Mouse (Mus musculus) liver (tissue): ENCODE measurements around the gene Rab4a.

ENCODE experiments used
- DNase-seq: peaks from one replicate; pipeline ENCODE4 v3.0.0-alpha.2; 2020; ENCODE audit warnings: mixed read lengths

Rab4a gene

DNA sequence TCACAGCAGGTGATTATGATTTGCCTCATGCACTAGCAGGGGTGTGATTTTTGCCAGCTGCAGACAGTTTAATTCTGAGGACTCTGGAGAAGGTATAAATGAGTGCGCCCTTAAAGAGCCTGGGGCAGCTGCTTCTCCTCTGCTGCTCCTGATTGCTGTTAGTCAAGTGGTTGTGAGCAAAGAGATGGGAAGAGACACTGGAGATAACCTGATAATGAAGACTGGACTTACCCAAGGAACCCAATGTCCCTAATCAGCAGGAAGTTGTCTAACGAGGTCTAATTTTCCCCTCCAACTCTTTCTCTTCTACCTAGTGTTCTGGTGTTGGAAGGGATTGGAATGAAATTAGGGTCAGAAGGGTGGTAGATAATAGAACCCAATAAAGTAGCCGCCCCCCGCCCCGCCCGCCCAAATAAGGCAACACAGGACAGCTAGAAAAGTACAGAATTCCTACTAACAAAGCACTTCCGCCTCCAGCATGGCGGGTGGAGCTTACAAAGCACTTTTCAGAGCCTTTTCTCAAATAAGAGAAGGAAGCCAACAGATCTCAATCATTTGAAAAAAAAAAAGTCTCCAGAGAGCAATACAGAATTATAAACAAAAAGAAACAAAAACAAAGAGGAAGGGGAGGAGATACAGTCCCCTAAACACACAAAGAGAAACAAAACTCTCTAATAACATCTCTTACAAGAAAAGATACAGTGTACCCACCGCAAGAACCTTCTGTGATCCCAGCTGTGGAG, 49.1 kb downstream of the Rab4a start:
- no peak for DNase-seq

DNA sequence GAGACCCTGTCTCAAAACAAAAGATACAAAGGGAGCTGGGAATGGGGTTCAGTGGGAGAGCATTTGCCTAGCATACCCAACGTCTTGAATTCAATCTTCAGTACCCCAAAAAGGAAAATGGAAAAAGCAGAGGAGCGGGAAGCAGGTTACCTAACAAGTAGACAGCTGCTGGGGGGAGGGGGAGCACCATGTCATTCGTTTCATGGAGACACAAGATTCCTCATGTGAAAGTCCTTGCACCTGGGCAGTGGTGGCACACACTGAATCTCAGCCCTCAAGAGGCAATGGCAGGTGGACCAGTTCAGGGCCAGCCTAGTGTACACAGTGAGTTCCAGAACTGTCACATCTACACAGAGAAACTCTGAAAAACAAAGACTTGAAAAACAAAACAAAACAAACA, 51.6 kb downstream of the Rab4a start:
- no peak for DNase-seq

DNA sequence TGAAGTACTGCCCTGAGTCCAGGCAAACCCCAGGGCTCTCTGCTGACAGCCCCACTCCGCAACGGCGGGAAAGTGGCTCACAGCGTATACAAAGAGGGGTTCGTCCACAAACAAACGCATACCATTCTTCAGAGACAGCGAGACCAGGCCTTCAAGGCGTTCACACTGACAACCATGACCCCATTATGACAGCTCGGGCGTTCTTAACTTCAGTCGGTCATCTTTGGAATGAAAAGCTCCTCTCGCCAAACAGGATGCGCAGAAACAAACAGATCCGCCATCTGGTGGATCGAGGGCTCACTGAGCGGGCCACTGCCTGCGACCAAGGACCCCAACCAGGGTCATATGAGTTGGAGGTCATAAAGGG, 52.8 kb downstream of the Rab4a start:
- peak; percentile 45 for DNase-seq

DNA sequence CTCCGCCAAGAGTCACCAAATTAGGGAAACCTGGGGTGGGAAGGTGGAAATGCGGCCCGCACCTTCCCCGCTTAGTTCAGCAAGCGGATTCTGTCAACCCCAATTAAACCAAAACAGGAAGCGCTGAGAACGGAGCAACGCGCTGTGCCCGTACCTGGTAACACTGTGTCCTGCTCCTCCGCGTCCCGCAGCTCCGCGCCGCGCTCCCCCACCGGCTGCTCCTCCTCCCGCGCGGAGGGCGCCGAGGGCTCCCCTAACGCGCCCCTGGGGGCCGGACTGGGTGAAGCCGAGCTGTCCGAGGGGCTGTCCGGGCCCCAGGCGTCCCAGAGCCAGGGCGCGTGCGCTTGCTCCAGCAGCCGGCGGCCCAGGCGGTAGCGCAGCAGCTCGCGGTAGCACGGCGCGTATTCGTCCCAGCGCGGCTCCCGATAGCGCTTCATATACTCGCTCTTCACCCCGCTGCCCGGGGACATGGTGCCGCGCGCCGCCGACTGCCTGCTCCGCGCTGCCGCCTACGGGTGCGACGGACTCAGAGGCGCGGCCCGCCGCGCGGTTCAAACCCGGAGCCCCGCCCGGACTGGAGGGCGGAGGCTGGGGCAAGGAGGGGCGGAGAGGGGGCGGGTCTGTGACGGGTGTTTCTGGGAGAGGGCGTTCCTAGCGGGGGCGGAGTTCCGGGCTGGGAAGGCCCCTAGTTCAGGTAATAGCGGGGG, 53.3 kb downstream of the Rab4a start:
- peak; percentile 98 for DNase-seq

DNA sequence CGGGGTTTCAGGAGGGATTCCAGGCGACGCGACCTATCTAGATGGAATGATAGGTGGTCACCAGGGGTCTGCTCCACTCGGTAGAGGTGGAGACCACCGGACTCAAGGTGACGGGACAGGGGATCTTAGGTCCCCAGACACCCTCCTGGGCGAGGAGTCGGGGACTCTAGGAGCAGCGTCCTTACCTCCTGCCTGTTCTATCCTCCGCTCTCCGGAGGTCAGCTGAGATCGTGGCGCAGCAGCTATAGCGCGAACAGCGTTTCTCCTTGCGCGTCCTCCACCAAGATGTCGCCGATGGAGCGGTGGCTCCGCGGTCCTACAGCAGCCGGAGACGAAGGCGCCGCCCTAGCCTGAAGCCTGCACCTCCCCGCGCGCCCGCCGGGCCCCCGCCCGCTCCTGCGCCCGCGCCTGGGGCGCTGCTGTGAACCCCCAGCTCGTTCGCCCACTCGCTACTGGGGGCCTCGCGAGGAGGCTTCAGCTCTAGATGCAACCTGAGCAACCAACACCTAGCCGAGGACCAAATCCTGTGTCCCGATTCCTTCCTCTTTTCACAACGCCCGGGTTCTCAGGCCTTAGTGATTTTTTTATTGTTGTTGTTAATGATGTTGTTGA, 54.0 kb downstream of the Rab4a start, which contains the start of gene Ccsap:
Ccsap (minus strand) TSS at position 562 of the 612 bp plus-strand sequence.
- peak; percentile 68 for DNase-seq

DNA sequence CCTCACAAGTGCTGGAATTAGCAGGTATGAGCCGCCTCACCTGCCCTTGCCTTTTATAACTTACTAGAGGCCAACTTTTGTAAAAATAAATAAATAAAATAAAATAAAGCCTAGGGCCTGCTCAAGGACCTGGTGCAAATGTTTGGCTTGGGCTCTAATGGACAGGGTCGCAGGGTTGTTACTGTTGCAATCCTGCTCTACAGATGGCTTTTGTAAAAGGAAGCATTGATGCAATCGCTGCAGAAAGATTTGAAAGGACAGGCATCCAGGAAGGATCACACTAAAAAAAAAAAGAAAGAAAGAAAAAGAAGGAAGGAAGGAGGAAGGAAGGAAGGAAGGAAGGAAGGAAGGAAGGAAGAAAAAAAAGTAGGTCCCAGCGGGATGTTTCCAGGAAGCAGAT, 54.6 kb downstream of the Rab4a start:
- DNase-seq, result no peak

DNA sequence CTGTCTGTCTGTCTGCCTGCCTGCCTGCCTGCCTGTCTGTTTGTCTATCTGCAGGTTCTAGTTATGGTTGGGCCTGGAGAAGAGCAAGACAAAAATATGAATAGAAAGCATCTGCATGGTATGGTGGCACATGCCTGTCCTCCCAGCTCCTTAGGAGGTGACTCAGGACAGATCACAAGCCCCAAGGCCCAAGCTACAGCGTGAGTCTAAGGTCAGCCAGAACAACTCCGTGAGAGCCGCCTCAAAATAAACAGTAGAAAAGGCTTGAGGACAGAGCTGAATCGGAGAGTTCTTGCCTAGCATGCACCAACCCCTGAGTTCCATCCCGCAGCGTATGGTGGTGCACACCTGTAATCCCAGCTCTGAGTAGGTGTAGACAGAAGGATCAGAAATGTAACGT, 60.0 kb downstream of the Rab4a start:
- DNase-seq, result no peak

DNA sequence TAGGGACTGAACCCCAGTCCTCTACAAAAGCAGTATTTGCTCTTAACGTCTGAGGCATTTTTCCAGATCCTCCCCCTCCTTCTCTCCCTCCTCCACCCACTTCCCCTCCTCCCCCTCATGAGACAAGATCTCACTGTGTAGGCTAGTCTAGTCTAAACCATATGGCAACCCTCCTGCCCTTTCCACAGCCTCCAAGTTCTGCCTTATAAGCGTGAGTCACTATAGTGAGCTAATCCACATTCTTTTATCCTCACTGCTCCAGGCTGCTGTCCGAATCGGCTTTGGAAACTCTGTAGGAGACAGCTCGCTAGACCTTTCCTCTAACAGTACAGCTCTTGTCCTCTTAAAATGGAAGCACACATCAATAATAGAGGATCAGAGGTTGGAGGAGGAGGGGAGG, 61.2 kb downstream of the Rab4a start:
- DNase-seq, result no peak

DNA sequence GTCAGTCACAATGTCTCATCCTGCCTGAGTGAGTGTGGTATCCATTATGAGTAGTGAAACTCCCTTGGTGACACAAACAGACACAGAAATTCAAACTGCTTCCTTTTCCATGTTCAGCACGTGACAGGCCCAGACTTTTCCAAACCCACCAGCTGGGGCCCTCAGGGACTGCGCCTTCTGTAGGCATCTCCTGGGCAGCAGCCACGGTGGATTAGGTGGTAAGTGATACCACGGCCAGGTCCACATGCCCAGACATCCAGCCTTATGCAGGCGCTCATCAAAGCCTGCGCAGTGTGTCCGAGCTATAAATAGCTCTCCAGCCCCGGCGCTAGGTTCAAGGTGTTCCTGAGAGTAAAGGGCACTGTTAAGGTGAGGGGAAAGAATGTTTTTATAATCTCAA, 66.3 kb downstream of the Rab4a start:
- no peak for DNase-seq

DNA sequence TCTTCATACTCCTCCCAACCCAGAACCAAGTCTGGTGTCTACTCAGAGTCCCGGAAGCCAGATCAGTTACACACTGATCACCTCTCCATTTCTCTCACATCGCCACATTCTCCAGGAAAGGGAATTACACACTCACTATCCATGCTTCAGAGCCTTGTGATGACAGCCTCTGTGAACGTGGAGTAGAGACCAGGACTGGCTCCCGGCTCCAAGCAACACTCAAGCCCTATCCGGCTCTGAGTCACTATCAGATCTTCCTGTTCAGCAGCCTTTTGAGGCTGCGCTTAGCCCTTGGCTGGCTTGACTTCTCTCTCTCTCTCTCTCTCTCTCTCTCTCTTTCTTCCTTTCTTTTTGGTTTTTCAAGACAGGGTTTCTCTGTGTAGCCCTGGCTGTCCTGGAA, 67.6 kb downstream of the Rab4a start:
- no peak for DNase-seq

DNA sequence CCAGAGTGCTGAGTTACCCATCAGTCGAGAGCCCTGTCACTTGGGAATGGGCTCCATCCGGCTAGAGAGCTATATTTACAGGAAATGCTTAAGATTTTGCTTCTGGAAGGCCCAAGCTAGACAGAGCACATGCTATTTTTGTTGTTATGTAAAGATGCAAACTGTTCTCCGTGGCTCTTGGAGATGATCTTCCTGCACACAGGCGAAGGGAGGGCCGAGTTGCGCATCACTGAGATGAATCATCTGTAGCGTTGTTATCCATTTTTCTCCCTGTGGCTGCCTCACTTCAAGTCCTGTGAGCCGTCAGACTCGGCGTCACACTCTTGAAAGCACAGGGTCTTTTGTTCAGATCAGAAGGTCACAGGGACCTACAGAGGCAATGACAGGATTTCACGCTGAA, 68.5 kb downstream of the Rab4a start:
- no peak for DNase-seq

DNA sequence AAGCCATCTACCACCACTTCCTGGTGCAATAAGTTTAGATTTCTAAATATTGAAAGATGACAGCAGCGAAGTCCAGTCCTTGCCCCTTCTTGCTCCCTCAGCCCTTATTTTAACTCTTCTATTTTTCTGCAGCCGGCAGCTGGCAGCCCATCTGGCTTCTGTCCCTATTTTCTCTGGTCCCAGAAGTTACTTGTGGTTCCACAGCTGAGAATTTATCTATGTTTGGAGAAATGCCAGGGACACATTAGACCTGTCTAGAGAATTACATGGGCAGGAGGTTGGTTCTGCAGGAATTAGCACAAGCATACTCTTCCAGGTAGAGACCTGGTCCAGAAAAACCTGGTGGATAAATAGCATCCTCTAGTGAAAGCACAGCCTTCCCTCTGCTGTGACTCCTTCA, 72.1 kb downstream of the Rab4a start:
- no peak for DNase-seq

DNA sequence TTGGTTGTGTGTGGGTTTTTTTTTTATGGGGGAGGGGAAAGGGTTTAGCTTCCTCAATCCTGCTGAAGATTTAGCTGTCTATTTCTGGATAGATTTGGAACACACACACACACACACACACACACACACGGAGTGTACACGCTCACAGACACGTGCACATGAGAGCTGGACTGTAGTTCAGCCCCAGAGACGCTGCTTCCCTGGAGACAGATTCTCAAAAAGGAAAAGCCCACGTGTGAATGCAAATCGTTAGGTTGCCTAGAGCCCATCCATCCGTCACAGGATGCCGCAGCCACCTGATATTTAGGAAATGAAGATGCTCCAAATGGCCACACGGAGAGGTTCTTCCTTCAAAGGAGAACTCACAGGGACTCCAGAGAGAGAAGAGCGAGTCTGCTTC, 74.5 kb downstream of the Rab4a start:
- no peak for DNase-seq

DNA sequence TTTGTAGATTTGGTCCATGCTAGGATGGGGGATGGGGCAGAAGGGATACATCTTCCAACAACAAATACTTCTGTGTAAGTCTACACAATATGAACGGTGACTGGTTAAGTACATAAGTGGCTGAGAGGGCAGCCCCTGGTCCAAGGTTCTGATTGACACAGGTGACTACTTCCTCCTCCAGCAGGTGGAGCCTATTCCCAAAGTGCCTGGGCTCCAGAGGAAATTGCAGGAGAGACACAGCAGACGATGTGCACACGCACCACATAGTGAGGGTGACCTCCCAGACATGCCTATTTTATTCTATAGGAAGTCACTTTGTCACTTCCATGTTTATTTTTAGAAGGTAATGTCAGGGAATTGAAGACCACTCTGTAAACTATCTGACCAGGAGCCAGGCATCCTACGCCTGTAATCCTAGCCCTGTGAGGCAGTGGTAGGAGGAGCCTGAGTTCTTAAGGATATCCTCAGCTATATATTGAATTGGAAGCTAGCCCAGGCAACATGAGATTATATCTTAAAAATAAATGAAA, 75.1 kb downstream of the Rab4a start:
- DNase-seq, result no peak

DNA sequence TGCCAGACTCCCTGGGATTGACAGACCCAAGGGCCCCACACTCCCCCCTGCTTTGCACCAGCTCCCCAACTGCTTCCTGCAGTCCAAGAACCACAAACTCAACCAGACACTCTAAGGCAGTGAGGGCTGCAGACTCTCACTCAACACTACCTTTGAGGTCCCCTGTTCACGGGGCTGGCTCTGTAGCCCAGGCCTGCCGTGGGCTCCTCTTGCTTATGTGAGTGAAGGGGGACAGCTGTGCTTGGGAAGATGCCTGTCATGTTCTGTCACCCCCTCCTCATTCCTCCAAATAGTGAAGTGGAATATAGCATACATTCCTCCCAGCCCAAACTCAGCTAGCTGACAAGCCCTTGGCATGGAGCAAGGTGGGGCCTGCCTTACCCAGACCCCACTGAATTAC, 76.6 kb downstream of the Rab4a start:
- DNase-seq, result no peak

DNA sequence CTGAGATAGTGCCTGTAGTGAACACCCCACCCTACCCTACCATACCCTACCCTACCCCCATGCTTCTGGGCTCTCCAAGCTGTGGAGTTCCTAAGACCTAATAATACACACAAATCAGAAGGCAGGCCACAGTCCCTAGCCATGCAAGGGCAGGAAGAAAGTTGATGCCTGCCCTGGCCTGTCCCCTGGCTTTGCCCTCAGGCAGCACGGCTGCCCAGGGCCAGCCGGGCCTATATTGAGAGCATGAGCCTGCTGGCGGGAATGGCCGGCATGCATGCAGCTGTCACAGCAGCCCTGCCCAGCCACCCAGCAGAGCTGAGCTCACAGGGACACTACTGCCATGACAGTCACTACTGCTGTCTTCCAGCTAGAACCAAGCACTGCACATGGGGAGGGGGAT, 77.3 kb downstream of the Rab4a start:
- no peak for DNase-seq
